Mouse (Mus musculus) bone marrow, adult 2 months (tissue): ENCODE measurements at regions not wholly inside any gene's neighbourhood (a gene's known extent, or its start where the extent isn't known, plus 50 kb on each side); places are given as distances from the start of the nearest gene placed in this dataset.

Experiments
- CTCF ChIP-seq: fragments of 200-500 bp; IDR thresholded peaks from 2 replicates; pipeline ENCODE4 v1.5.1; 2011; ENCODE audit warnings: low read length, control low read depth; ENCODE audit not compliant: control insufficient read depth, insufficient read depth
- POLR2A ChIP-seq: fragments of 200-500 bp; IDR thresholded peaks from 2 replicates; pipeline ENCODE4 v1.6.1; 2011; ENCODE audit warnings: low read depth, mild to moderate bottlenecking, control low read depth, low read length, borderline replicate concordance; ENCODE audit not compliant: control insufficient read depth

- TF ChIP-seq CTCF, result no peak
- TF ChIP-seq POLR2A, result no peak
Observed at GRCm38 (mm10) chr8:87235341-87236075, 236.9 kb downstream of the Cbln1 start.
